Mouse (Mus musculus): ENCODE data around the gene Tpr. TPM values are rescaled to one million over a fixed set of nuclear protein-coding genes. Genes with fewer than 3 reads are reported as not detected.

Tpr gene
- polyA plus RNA-seq, 1 experiment, result 40.2 TPM

DNA sequence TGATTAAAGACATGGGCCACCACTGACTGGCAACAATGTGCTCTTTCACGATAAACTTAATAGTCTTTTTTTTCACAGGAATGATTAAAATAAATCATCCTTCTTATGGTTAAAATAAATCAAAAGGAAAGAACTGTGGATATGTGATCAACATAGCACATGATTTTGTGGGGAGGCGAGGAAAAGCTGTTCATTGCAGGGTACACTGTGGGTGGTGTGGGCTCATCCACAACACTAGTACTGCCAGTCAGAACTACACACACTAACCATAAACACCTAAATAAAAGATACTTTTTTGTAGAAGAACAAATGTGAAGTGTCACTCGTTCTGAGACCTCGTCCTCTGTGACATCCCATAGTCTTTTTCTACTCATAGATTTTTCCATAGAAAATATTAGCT, 8.5 kb upstream of the Tpr start:
- no peak overlapping the region for H3ac ChIP-seq (ENCODE audit: control insufficient read depth, insufficient read length)
- H3K4me3 ChIP-seq, result no peak overlapping the region
- H3K27me3 ChIP-seq (ENCODE audit: control insufficient read depth, insufficient read depth, insufficient read length), result no peaks in the 10 kb centered on the region
- TF ChIP-seq TCF12 (IDR thresholded peaks at IDR 0.05; ENCODE audit: insufficient read depth, poor library complexity, severe bottlenecking) (no peak), REST (IDR thresholded peaks at IDR 0.05; ENCODE audit: insufficient read depth, insufficient read length) (no peak), TCF3 (IDR thresholded peaks at IDR 0.05; ENCODE audit: insufficient read length, low read depth) (no peak), POLR2A (IDR thresholded peaks at IDR 0.05; ENCODE audit: insufficient read length, low read depth) (no peak), CEBPB (IDR thresholded peaks at IDR 0.05; ENCODE audit: insufficient read depth, poor library complexity, severe bottlenecking) (no peak), MYOD1 (IDR thresholded peaks at IDR 0.05; ENCODE audit: control insufficient read depth in 1 of 3, insufficient read length in 2 of 3, low read depth in 2 of 3) (no peak), E2F4 (IDR thresholded peaks at IDR 0.05; ENCODE audit: insufficient read depth) (no peak), USF1 (IDR thresholded peaks at IDR 0.05; ENCODE audit: low read depth) (no peak), MAX (IDR thresholded peaks at IDR 0.05; ENCODE audit: low read depth) (no peak), SRF (IDR thresholded peaks at IDR 0.05; ENCODE audit: control insufficient read depth, insufficient read length, low read depth) (no peak), POLR2AphosphoS2 (IDR thresholded peaks at IDR 0.05; ENCODE audit: insufficient read length, low read depth) (no peak), MYOG (IDR thresholded peaks at IDR 0.05; ENCODE audit: control insufficient read depth in 1 of 3, insufficient read depth in 1 of 3, insufficient read length in 2 of 3, low read depth in 2 of 3) (no peak)
- peaks cover 41% of the 10 kb centered on the region for H3K36me3 ChIP-seq (ENCODE audit: control insufficient read depth, insufficient read depth)
- H3K79me2 ChIP-seq (ENCODE audit: control insufficient read depth, insufficient read depth), result no peaks in the 10 kb centered on the region
- H3K4me2 ChIP-seq (ENCODE audit: low read depth), result no peak overlapping the region

DNA sequence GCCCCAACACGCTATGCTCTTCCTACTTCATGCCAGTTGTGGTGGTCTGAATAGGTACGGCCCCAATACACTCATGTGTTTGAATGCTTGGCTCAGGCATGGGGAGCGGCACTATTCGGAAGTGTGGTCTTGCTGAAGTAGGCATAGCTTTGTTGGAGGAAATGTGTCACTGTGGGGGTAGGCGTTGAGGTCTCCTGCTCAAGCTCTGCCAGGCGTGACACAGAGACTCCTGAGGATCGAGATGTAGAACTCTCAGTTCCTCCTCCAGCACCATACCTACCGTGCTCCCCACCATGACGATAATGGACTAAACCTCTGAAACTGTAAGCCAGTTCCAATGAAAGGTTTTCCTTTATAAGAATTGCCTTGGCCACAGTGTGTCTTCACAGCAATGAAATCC, 5.1 kb upstream of the Tpr start:
- peaks cover 35% of the 10 kb centered on the region for H3K36me3 ChIP-seq (ENCODE audit: control insufficient read depth, insufficient read depth)
- no peak overlapping the region for H3ac ChIP-seq (ENCODE audit: control insufficient read depth, insufficient read length)
- H3K27me3 ChIP-seq (ENCODE audit: control insufficient read depth, insufficient read depth, insufficient read length), result no peaks in the 10 kb centered on the region
- peaks cover 16% of the 10 kb centered on the region for H3K79me2 ChIP-seq (ENCODE audit: control insufficient read depth, insufficient read depth)
- H3K4me3 ChIP-seq, result no peak overlapping the region
- TF ChIP-seq REST (IDR thresholded peaks at IDR 0.05; ENCODE audit: insufficient read depth, insufficient read length), result no peak
- TF ChIP-seq POLR2AphosphoS2 (IDR thresholded peaks at IDR 0.05; ENCODE audit: insufficient read length, low read depth), result no peak
- TF ChIP-seq E2F4 (IDR thresholded peaks at IDR 0.05; ENCODE audit: insufficient read depth), result no peak
- TF ChIP-seq MYOG (IDR thresholded peaks at IDR 0.05; ENCODE audit: control insufficient read depth in 1 of 3, insufficient read depth in 1 of 3, insufficient read length in 2 of 3, low read depth in 2 of 3), result no peak
- no peak for TF ChIP-seq MYOD1 (IDR thresholded peaks at IDR 0.05; ENCODE audit: control insufficient read depth in 1 of 3, insufficient read length in 2 of 3, low read depth in 2 of 3)
- TF ChIP-seq TCF3 (IDR thresholded peaks at IDR 0.05; ENCODE audit: insufficient read length, low read depth), result no peak
- TF ChIP-seq CEBPB (IDR thresholded peaks at IDR 0.05; ENCODE audit: insufficient read depth, poor library complexity, severe bottlenecking), result no peak
- TF ChIP-seq TCF12 (IDR thresholded peaks at IDR 0.05; ENCODE audit: insufficient read depth, poor library complexity, severe bottlenecking), result no peak
- no peak for TF ChIP-seq SRF (IDR thresholded peaks at IDR 0.05; ENCODE audit: control insufficient read depth, insufficient read length, low read depth)
- TF ChIP-seq MAX (IDR thresholded peaks at IDR 0.05; ENCODE audit: low read depth), result no peak
- no peak for TF ChIP-seq USF1 (IDR thresholded peaks at IDR 0.05; ENCODE audit: low read depth)
- no peak for TF ChIP-seq POLR2A (IDR thresholded peaks at IDR 0.05; ENCODE audit: insufficient read length, low read depth)
- no peak overlapping the region for H3K4me2 ChIP-seq (ENCODE audit: low read depth)

DNA sequence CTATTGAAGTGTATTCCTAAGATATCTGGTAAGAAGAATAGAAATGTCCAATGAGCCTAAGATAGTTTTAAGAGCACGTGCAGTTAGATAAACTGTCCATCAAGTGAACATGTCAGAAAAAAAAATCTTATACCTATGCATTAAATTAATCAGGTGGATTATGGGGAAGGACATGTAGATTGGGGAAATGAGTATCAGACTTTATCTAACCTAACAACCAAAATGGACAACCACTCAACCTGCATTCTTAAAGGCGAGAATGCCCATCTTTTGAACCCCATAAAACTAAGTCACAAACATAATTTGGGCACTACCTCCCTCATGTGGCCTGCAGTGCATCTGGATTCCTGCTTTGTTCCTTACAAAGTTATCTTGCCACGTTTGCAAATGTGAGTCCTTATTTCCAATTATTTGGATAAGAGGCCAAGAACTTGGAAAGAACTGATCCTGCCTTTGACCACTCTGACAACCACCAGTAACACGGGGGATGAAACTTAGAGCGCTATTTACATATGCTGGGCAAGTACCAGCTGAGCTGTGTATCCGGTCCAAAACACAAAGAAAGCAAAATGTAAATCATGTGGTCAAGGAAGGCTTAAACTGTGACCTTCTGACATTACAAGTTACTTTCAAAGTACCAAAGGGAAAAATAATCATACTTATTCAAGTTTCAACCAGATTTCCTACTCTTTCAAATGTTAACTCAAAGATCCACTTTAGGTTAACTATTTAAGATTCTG, 3.1 kb upstream of the Tpr start:
- peaks cover 35% of the 10 kb centered on the region for H3K36me3 ChIP-seq (ENCODE audit: control insufficient read depth, insufficient read depth)

DNA sequence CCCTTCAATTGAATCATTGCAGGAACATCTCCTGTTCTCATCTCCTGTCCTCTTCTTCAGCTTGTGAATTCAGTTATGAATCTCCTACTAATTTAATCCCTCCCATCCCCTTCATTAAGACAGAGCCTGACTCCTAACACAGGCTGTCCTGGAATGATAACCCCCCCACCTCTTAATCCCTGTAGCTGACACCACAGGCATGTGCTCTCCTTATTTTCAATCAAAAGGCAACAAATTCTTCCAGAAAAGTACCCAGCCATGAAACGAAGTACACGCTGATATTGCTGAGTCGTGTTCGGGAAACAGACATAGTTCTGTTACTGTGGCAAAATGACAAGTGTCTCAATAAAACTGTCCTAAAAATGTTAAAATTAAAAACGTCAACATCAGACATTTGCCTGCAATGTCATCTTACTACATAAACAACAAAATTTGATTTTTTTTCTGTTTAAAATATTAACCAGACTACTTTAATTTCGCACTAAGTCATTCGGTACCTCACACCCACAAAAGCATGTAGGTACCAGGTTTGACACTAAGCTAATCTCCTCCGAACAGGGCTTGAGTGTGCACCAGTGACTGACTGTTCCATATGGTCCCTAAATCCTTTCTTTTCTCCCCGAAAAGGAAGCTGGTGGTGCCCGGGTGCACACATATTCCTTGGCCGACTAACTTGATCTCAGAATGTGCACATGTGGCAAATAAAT, 554 bp upstream of the Tpr start:
- peaks cover 36% of the 10 kb centered on the region for H3K79me2 ChIP-seq (ENCODE audit: control insufficient read depth, insufficient read depth)
- H3ac ChIP-seq (ENCODE audit: control insufficient read depth, insufficient read length), result peak overlapping the region; percentile 61
- H3K36me3 ChIP-seq (ENCODE audit: control insufficient read depth, insufficient read depth), result peaks cover 42% of the 10 kb centered on the region
- H3K4me2 ChIP-seq (ENCODE audit: low read depth), result peak overlapping the region; percentile 86
- H3K27me3 ChIP-seq (ENCODE audit: control insufficient read depth, insufficient read depth, insufficient read length), result no peaks in the 10 kb centered on the region
- peak overlapping the region; percentile 65 for H3K4me3 ChIP-seq
- TF ChIP-seq POLR2AphosphoS2 (IDR thresholded peaks at IDR 0.05; ENCODE audit: insufficient read length, low read depth) (no peak), SRF (IDR thresholded peaks at IDR 0.05; ENCODE audit: control insufficient read depth, insufficient read length, low read depth) (no peak), USF1 (IDR thresholded peaks at IDR 0.05; ENCODE audit: low read depth) (no peak), REST (IDR thresholded peaks at IDR 0.05; ENCODE audit: insufficient read depth, insufficient read length) (no peak), POLR2A (IDR thresholded peaks at IDR 0.05; ENCODE audit: insufficient read length, low read depth) (no peak), E2F4 (IDR thresholded peaks at IDR 0.05; ENCODE audit: insufficient read depth) (no peak), TCF12 (IDR thresholded peaks at IDR 0.05; ENCODE audit: insufficient read depth, poor library complexity, severe bottlenecking) (no peak), CEBPB (IDR thresholded peaks at IDR 0.05; ENCODE audit: insufficient read depth, poor library complexity, severe bottlenecking) (no peak), MAX (IDR thresholded peaks at IDR 0.05; ENCODE audit: low read depth) (no peak), MYOG (IDR thresholded peaks at IDR 0.05; ENCODE audit: control insufficient read depth in 1 of 3, insufficient read depth in 1 of 3, insufficient read length in 2 of 3, low read depth in 2 of 3) (no peak), TCF3 (IDR thresholded peaks at IDR 0.05; ENCODE audit: insufficient read length, low read depth) (no peak), MYOD1 (IDR thresholded peaks at IDR 0.05; ENCODE audit: control insufficient read depth in 1 of 3, insufficient read length in 2 of 3, low read depth in 2 of 3) (no peak)

More for the DNA sequence above, 3.1 kb upstream of the Tpr start:
- no peak overlapping the region for H3K4me2 ChIP-seq (ENCODE audit: low read depth)
- no peak overlapping the region for H3K4me3 ChIP-seq
- TF ChIP-seq TCF12 (IDR thresholded peaks at IDR 0.05; ENCODE audit: insufficient read depth, poor library complexity, severe bottlenecking) (no peak), POLR2A (IDR thresholded peaks at IDR 0.05; ENCODE audit: insufficient read length, low read depth) (no peak), E2F4 (IDR thresholded peaks at IDR 0.05; ENCODE audit: insufficient read depth) (no peak), POLR2AphosphoS2 (IDR thresholded peaks at IDR 0.05; ENCODE audit: insufficient read length, low read depth) (no peak), USF1 (IDR thresholded peaks at IDR 0.05; ENCODE audit: low read depth) (no peak), SRF (IDR thresholded peaks at IDR 0.05; ENCODE audit: control insufficient read depth, insufficient read length, low read depth) (no peak), TCF3 (IDR thresholded peaks at IDR 0.05; ENCODE audit: insufficient read length, low read depth) (no peak), MYOG (IDR thresholded peaks at IDR 0.05; ENCODE audit: control insufficient read depth in 1 of 3, insufficient read depth in 1 of 3, insufficient read length in 2 of 3, low read depth in 2 of 3) (no peak), MYOD1 (IDR thresholded peaks at IDR 0.05; ENCODE audit: control insufficient read depth in 1 of 3, insufficient read length in 2 of 3, low read depth in 2 of 3) (no peak), MAX (IDR thresholded peaks at IDR 0.05; ENCODE audit: low read depth) (no peak)
- no peaks in the 10 kb centered on the region for H3K27me3 ChIP-seq (ENCODE audit: control insufficient read depth, insufficient read depth, insufficient read length)
- H3ac ChIP-seq (ENCODE audit: control insufficient read depth, insufficient read length), result no peak overlapping the region
- H3K79me2 ChIP-seq (ENCODE audit: control insufficient read depth, insufficient read depth), result peaks cover 27% of the 10 kb centered on the region
